Mouse (Mus musculus) spleen, postnatal 0 days (tissue): ENCODE measurements around the gene Gm11397. TPM values are rescaled to one million over a fixed set of nuclear protein-coding genes. Genes with fewer than 3 reads are reported as not detected.

Experiments
- polyA plus RNA-seq: library from polyadenylated mRNA; unstranded; fragments of >200 nt; fragmentation: Nextera tagmentation; extraction: Ambion mirVana; gene quantifications from 2 replicates; pipeline ENCODE4 v1.2.1, GENCODE M21; 2015

The Gm11397 gene
- not detected in 2 replicates for polyA plus RNA-seq

DNA sequence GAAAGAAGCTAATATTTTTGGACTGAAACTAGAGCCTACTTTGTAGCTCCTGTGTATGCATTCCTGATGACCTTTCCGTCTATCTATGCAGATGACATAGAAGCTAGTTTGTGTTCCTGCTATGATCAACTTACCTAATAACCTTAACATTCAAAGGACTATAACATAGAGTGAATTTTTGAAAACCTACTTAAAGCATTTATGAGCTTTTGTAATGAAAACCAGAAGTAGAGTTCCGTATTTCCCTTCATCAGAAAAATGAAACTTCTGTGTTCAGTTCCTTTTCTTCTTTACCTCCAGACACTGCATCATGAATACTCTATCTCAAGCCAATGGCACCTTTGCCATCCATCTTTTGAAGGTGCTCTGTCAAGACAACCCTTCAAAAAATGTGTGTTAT lies at the start of gene Gm11397:
TSS of gene Gm11397 (plus strand) at position 301 of the 400 bp plus-strand sequence.

Other genes with a start within 250 kb of the Gm11397 start
- not detected in 2 replicates for gene Serpinb9c, start 236.0 kb upstream of the Gm11397 start, polyA plus RNA-seq
- not detected in 2 replicates for gene Serpinb9d, start 202.8 kb upstream of the Gm11397 start, polyA plus RNA-seq
- not detected in 2 replicates for gene Serpinb9e, start 146.1 kb upstream of the Gm11397 start, polyA plus RNA-seq
- gene Serpinb9f, start 71.7 kb upstream of the Gm11397 start, polyA plus RNA-seq = not detected in 2 replicates
- gene Serpinb9g, start 89.0 kb downstream of the Gm11397 start, polyA plus RNA-seq = not detected in 2 replicates